Mouse (Mus musculus): Measurements from ENCODE around the gene H2-D1. TPM values are rescaled to one million over a fixed set of nuclear protein-coding genes. Genes with fewer than 3 reads are reported as not detected.
"Not testable (repeated sequence)": the region's sequence is repeated elsewhere in the genome, so short reads cannot be mapped to it uniquely, and the experiment has no call there.

The H2-D1 gene
- total RNA-seq, 1 experiment from 2014 or later, result 4,272 TPM

GRCm38 (mm10) chr17:35278957-35279688, 16.6 kb downstream of the H2-D1 start:
- no peak for ATAC-seq (replicated peaks; ENCODE audit: insufficient number of reproducible peaks, low FRiP score, low TSS enrichment, poor library complexity, severe bottlenecking)

- no peak for ATAC-seq (replicated peaks; ENCODE audit: insufficient number of reproducible peaks, low FRiP score, low TSS enrichment, poor library complexity, severe bottlenecking)
Observed at GRCm38 (mm10) chr17:35280276-35280675, 17.7 kb downstream of the H2-D1 start.

GRCm38 (mm10) chr17:35285431-35285830, 22.9 kb downstream of the H2-D1 start:
- no peak for ATAC-seq (replicated peaks; ENCODE audit: insufficient number of reproducible peaks, low FRiP score, low TSS enrichment, poor library complexity, severe bottlenecking)

- 0 out of 2 replicates have a peak, but pooled peaks have one; percentile 46 for ATAC-seq (replicated peaks; ENCODE audit: insufficient number of reproducible peaks, low FRiP score, low TSS enrichment, poor library complexity, severe bottlenecking)
Observed at GRCm38 (mm10) chr17:35295796-35296195, 33.3 kb downstream of the H2-D1 start.

GRCm38 (mm10) chr17:35300261-35300945, 37.9 kb downstream of the H2-D1 start:
- ATAC-seq (replicated peaks; ENCODE audit: insufficient number of reproducible peaks, low FRiP score, low TSS enrichment, poor library complexity, severe bottlenecking), result not testable (repeated sequence)

GRCm38 (mm10) chr17:35301645-35302258, 39.2 kb downstream of the H2-D1 start:
- ATAC-seq (replicated peaks; ENCODE audit: insufficient number of reproducible peaks, low FRiP score, low TSS enrichment, poor library complexity, severe bottlenecking), result peak; percentile 69

- ATAC-seq (replicated peaks; ENCODE audit: insufficient number of reproducible peaks, low FRiP score, low TSS enrichment, poor library complexity, severe bottlenecking), result no peak
Observed at GRCm38 (mm10) chr17:35303271-35303670, 40.7 kb downstream of the H2-D1 start.

GRCm38 (mm10) chr17:35303756-35304350, 41.3 kb downstream of the H2-D1 start:
- no peak for ATAC-seq (replicated peaks; ENCODE audit: insufficient number of reproducible peaks, low FRiP score, low TSS enrichment, poor library complexity, severe bottlenecking)

- ATAC-seq (replicated peaks; ENCODE audit: insufficient number of reproducible peaks, low FRiP score, low TSS enrichment, poor library complexity, severe bottlenecking), result no peak
Observed at GRCm38 (mm10) chr17:35304478-35304877, 41.9 kb downstream of the H2-D1 start.

- ATAC-seq (replicated peaks; ENCODE audit: insufficient number of reproducible peaks, low FRiP score, low TSS enrichment, poor library complexity, severe bottlenecking), result not testable (repeated sequence)
Observed at GRCm38 (mm10) chr17:35304921-35305320, 42.4 kb downstream of the H2-D1 start.

Other genes starting within 250 kb of the H2-D1 start
- gene Vwa7, start 246.2 kb upstream of the H2-D1 start, total RNA-seq (2017), result not detected in 3 replicates
- gene Sapcd1, start 234.7 kb upstream of the H2-D1 start, total RNA-seq (2017), result 1.2 TPM in 1 of 3 replicates, not detected in the others
- gene Msh5, start 216.0 kb upstream of the H2-D1 start, total RNA-seq (2017), result 0.76 to 1.6 TPM in 2 of 3 replicates, not detected in the other
- 356 to 514 TPM (median 477 TPM) in 3 replicates for gene Clic1, start 212.8 kb upstream of the H2-D1 start, total RNA-seq (2017)
- gene Ddah2, start 203.7 kb upstream of the H2-D1 start, total RNA-seq (2017), result 1.1 TPM in 1 of 3 replicates, not detected in the others
- gene Ly6g6c, start 197.3 kb upstream of the H2-D1 start, total RNA-seq (2017), result not detected in 3 replicates
- gene Mpig6b, start 196.5 kb upstream of the H2-D1 start, total RNA-seq (2017), result 0.57 to 3.1 TPM (median 0.75 TPM) in 3 replicates
- gene Ly6g6e, start 185.8 kb upstream of the H2-D1 start, total RNA-seq (2017), result not detected in 3 replicates
- 2.3 TPM in 1 of 3 replicates, not detected in the others for gene Ly6g6d, start 184.7 kb upstream of the H2-D1 start, total RNA-seq (2017)
- 0.39 TPM in 1 of 3 replicates, not detected in the others for gene Ly6g6f, start 177.1 kb upstream of the H2-D1 start, total RNA-seq (2017)
- gene Abhd16a, start 173.5 kb upstream of the H2-D1 start, total RNA-seq (2017), result 24.3 to 47.0 TPM (median 28.3 TPM) in 3 replicates
- gene Ly6g5c, start 154.5 kb upstream of the H2-D1 start, total RNA-seq (2017), result not detected in 3 replicates
- not detected in 3 replicates for gene Ly6g5b, start 147.3 kb upstream of the H2-D1 start, total RNA-seq (2017)
- 62.4 to 126 TPM (median 65.8 TPM) in 3 replicates for gene Gpank1, start 141.3 kb upstream of the H2-D1 start, total RNA-seq (2017)
- 188 to 293 TPM (median 226 TPM) in 3 replicates for gene Csnk2b, start 140.7 kb upstream of the H2-D1 start, total RNA-seq (2017)
- gene D17H6S53E, start 136.4 kb upstream of the H2-D1 start, total RNA-seq (2017), result 33.5 to 43.7 TPM (median 42.6 TPM) in 3 replicates
- gene Apom, start 130.7 kb upstream of the H2-D1 start, total RNA-seq (2017), result 1.4 TPM in 1 of 3 replicates, not detected in the others
- 72.4 to 192 TPM (median 104 TPM) in 3 replicates for gene Bag6, start 127.6 kb upstream of the H2-D1 start, total RNA-seq (2017)
- 21.3 to 57.6 TPM (median 32.1 TPM) in 3 replicates for gene Prrc2a, start 97.8 kb upstream of the H2-D1 start, total RNA-seq (2017)
- 20.7 to 64.8 TPM (median 31.9 TPM) in 3 replicates for gene Aif1, start 86.7 kb upstream of the H2-D1 start, total RNA-seq (2017)
- gene Lst1, start 74.3 kb upstream of the H2-D1 start, total RNA-seq (2017), result 763 to 1,006 TPM (median 964 TPM) in 3 replicates
- 38.1 to 48.1 TPM (median 38.4 TPM) in 3 replicates for gene Ltb, start 68.3 kb upstream of the H2-D1 start, total RNA-seq (2017)
- gene Tnf, start 60.7 kb upstream of the H2-D1 start, total RNA-seq (2017), result 37.0 to 62.7 TPM (median 38.1 TPM) in 3 replicates
- gene Lta, start 57.4 kb upstream of the H2-D1 start, total RNA-seq (2017), result 1.7 TPM in 1 of 3 replicates, not detected in the others
- 0.64 to 2.9 TPM (median 2.7 TPM) in 3 replicates for gene Gm16181, start 41.9 kb upstream of the H2-D1 start, total RNA-seq (2017)
- 1.4 to 6.5 TPM (median 2.6 TPM) in 3 replicates for gene Atp6v1g2, start 29.1 kb upstream of the H2-D1 start, total RNA-seq (2017)
- 3.6 to 10.9 TPM (median 5.1 TPM) in 3 replicates for gene Nfkbil1, start 26.9 kb upstream of the H2-D1 start, total RNA-seq (2017)
- 98.8 to 141 TPM (median 101 TPM) in 3 replicates for gene Ddx39b, start 21.0 kb upstream of the H2-D1 start, total RNA-seq (2017)
- gene H2-Q1, start 57.7 kb downstream of the H2-D1 start, total RNA-seq (2017), result 0.11 to 0.38 TPM in 2 of 3 replicates, not detected in the other
- not detected in 3 replicates for gene H2-Q2, start 79.5 kb downstream of the H2-D1 start, total RNA-seq (2017)
- gene H2-Q4, start 116.9 kb downstream of the H2-D1 start, total RNA-seq (2017), result 159 to 219 TPM (median 177 TPM) in 3 replicates
- 235 to 503 TPM (median 268 TPM) in 3 replicates for gene H2-Q6, start 162.1 kb downstream of the H2-D1 start, total RNA-seq (2017)
- 209 to 404 TPM (median 224 TPM) in 3 replicates for gene H2-Q7, start 176.4 kb downstream of the H2-D1 start, total RNA-seq (2017)
- gene H2-Q10, start 207.4 kb downstream of the H2-D1 start, total RNA-seq (2017), result 5.5 to 7.7 TPM (median 7.6 TPM) in 3 replicates
- 0.58 TPM in 1 of 3 replicates, not detected in the others for gene Pou5f1, start 243.3 kb downstream of the H2-D1 start, total RNA-seq (2017)